Mouse (Mus musculus): ENCODE data around the gene Yes1. TPM values are rescaled to one million over a fixed set of nuclear protein-coding genes. Genes with fewer than 3 reads are reported as not detected.

Gene Yes1
- total RNA-seq, 1 experiment from 2014 or later = 15.7 TPM

GRCm38 (mm10) chr5:32728300-32728699 is 117.3 kb downstream of the Yes1 start:
- ATAC-seq (replicated peaks in 1 of 2; ENCODE audit: insufficient read depth in 1 of 2, low FRiP score in 2 of 2, low TSS enrichment in 1 of 2, low read depth in 1 of 2, poor library complexity in 2 of 2, severe bottlenecking in 2 of 2) = peak in 1 of 2 experiments; percentile 51; a peak in 2 of 4 replicates

- ATAC-seq (replicated peaks in 1 of 2; ENCODE audit: insufficient read depth in 1 of 2, low FRiP score in 2 of 2, low TSS enrichment in 1 of 2, low read depth in 1 of 2, poor library complexity in 2 of 2, severe bottlenecking in 2 of 2) = peak; percentile 33 to 44; a peak in 1 of 4 replicates
Measured at GRCm38 (mm10) chr5:32728851-32729250, 117.9 kb downstream of the Yes1 start.

DNA sequence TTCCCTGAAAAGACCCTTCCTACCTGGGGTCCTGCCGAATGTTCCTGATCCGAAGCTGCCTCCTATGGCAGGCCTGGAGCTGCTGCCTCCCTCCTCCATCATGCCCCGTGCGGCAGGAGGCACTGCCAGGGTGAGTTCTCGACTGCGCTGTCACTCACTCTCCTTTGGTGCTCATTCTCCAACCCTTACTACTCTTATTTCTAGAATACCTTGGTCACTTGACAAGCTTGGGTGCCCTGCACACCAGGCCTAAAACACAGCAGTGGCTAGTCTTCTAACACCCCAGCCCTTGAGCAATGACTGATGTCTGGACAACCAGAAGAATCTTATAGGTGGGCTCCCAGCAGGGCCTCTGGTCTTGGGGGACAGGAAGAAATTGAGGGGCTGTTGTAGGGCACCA is 122.9 kb downstream of the Yes1 start:
- ATAC-seq (replicated peaks in 1 of 2; ENCODE audit: insufficient read depth in 1 of 2, low FRiP score in 2 of 2, low TSS enrichment in 1 of 2, low read depth in 1 of 2, poor library complexity in 2 of 2, severe bottlenecking in 2 of 2) = peak; percentile 43 to 65

GRCm38 (mm10) chr5:32735779-32736178 is 124.8 kb downstream of the Yes1 start:
- no peak for ATAC-seq (replicated peaks in 1 of 2; ENCODE audit: insufficient read depth in 1 of 2, low FRiP score in 2 of 2, low TSS enrichment in 1 of 2, low read depth in 1 of 2, poor library complexity in 2 of 2, severe bottlenecking in 2 of 2)

Other genes starting within 250 kb of the Yes1 start
- gene Ppp1cb, start 152.3 kb upstream of the Yes1 start, total RNA-seq (2017) = 240 and 271 TPM in 2 replicates
- gene Pisd, start 174.5 kb downstream of the Yes1 start, total RNA-seq (2017) = 19.7 and 35.3 TPM in 2 replicates
- gene Gm20671, start 215.9 kb downstream of the Yes1 start, total RNA-seq (2017) = 10.1 TPM in 1 of 2 replicates, not detected in the other
- 36.0 and 42.8 TPM in 2 replicates for gene Prr14l, start 243.1 kb downstream of the Yes1 start, total RNA-seq (2017)